In the genomic region with DNA sequence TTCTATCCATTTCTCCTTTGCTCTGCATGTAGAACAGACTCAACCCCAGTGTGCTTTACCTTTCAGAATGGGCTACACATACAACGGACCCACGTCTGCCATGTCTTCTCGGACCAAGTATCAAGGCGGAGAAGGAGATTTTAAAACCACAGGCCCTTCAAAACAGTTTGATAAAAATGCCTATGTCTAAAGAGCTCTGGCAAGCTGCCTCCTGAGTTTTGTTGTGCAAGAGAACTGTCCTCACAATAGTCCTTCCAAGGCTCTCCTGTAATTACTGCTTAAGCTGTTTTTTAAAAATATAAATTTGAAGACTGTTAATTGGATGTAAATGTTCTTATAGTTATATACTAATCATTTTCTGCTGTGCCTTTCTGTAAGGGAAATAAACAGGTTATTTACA, we compare ENCODE assay signal across 23 mouse cellular contexts. TPM values are rescaled to one million over a fixed set of nuclear protein-coding genes. Genes with fewer than 3 reads are reported as not detected.
DNase-seq lines count a peak whose midpoint lies in the region; ATAC-seq and TF ChIP-seq lines count a peak whose summit lies in the region.
"Had no signal": no experiment of that assay in that cellular context is flagged by ENCODE, and none has a peak within 500 bp of the region (broad histone marks: within the 10 kb centered on the region; RNA-seq: fewer than 3 reads in every experiment).

No protein-coding gene starts in this region.

- TF ChIP-seq POLR2A in heart, adult 2 months (IDR thresholded peaks at IDR 0.05; ENCODE audit: insufficient read depth, low read depth, low read length) = no peak

- H3K4me3 ChIP-seq in heart, adult 2 months = no peak overlapping the region
- H3K4me3 ChIP-seq in kidney, embryonic 16.5 days (ENCODE audit: low read length) = no peak overlapping the region
- H3K4me3 ChIP-seq: embryonic facial prominence, embryonic 10.5 days; embryonic facial prominence, embryonic 13.5 days; erythroblast, embryonic 14.5 days; forebrain, embryonic 12.5 days; forebrain, embryonic 15.5 days; hindbrain, embryonic 12.5 days; hindbrain, embryonic 15.5 days had no signal

- H3K4me2 ChIP-seq in kidney, embryonic 16.5 days (replicated peaks; ENCODE audit: low read depth, low read length) = no peak overlapping the region
- H3K4me2 ChIP-seq: embryonic facial prominence, embryonic 13.5 days; forebrain, embryonic 12.5 days; forebrain, embryonic 15.5 days; heart, embryonic 11.5 days; hindbrain, embryonic 12.5 days; hindbrain, embryonic 15.5 days had no signal

- 85% methylated on average over 4 of the region's 4 CpGs for WGBS in heart, adult 2 months
- 94% methylated on average over 4 of the region's 4 CpGs for WGBS in kidney, embryonic 16.5 days

- intact Hi-C loops in heart, adult 2 months (cut with DNase I) = no loop called here

- DNase-seq in adrenal gland, adult 2 months = peak; percentile 38
- DNase-seq in adrenal gland, adult 18-20 months (ENCODE audit: low spot score in 2 of 2) = no peak
- peak; percentile 23 for DNase-seq in heart, adult 11 months
- no peak for DNase-seq in heart, adult 2 months
- peak; percentile 45 for DNase-seq in lung, postnatal 14 days
- DNase-seq in lung, postnatal 25 days (ENCODE audit: low spot score) = no peak
- DNase-seq in adrenal gland, postnatal 36 days = peak; percentile 21 to 50
- DNase-seq: cerebellum, adult 11-12 months; cerebellum, adult 8-10 months; cerebellum, postnatal 10 days; cerebellum, postnatal 36 days; embryo, embryonic 11 days; gastrocnemius, postnatal 25 days had no signal

- TF ChIP-seq CTCF in heart, adult 2 months (IDR thresholded peaks at IDR 0.05) = no peak

- H3K4me1 ChIP-seq in heart, adult 2 months (ENCODE audit: control insufficient read depth, insufficient read depth, low read length) = no peaks in the 10 kb centered on the region
- peaks cover 9% of the 10 kb centered on the region; the same call in 1 of the 2 replicates for H3K4me1 ChIP-seq in kidney, embryonic 16.5 days (ENCODE audit: insufficient read depth, low read length)
- H3K4me1 ChIP-seq: embryonic facial prominence, embryonic 13.5 days; forebrain, embryonic 12.5 days; hindbrain, embryonic 12.5 days; hindbrain, embryonic 15.5 days had no signal

- H3K36me3 ChIP-seq in heart, adult 2 months (ENCODE audit: control insufficient read depth, insufficient read depth, low read length) = no peaks in the 10 kb centered on the region
- H3K36me3 ChIP-seq in kidney, embryonic 16.5 days (ENCODE audit: insufficient read depth, low read length) = peaks cover 9% of the 10 kb centered on the region

- ATAC-seq in kidney, embryonic 16.5 days (ENCODE audit: low FRiP score, low TSS enrichment) = no peak
- ATAC-seq: activated CD4-positive, CD25-positive, alpha-beta regulatory T cell, adult 4 months; forebrain, embryonic 15.5 days had no signal

- no peaks in the 10 kb centered on the region for H3K79me2 ChIP-seq in heart, adult 2 months (replicated peaks; ENCODE audit: control insufficient read depth, insufficient read depth, low read length)

- no peak overlapping the region for H3K9ac ChIP-seq in heart, adult 2 months (ENCODE audit: low read depth, low read length)
- no peak overlapping the region for H3K9ac ChIP-seq in kidney, embryonic 16.5 days (replicated peaks; ENCODE audit: low read length)
- H3K9ac ChIP-seq: embryonic facial prominence, embryonic 13.5 days; forebrain, embryonic 12.5 days; forebrain, embryonic 15.5 days; hindbrain, embryonic 12.5 days; hindbrain, embryonic 15.5 days had no signal

- H3K27ac ChIP-seq in heart, adult 2 months = no peak overlapping the region
- H3K27ac ChIP-seq in kidney, embryonic 16.5 days (ENCODE audit: low read length) = no peak overlapping the region
- H3K27ac ChIP-seq: embryonic facial prominence, embryonic 10.5 days; embryonic facial prominence, embryonic 13.5 days; forebrain, embryonic 12.5 days; forebrain, embryonic 15.5 days; hindbrain, embryonic 12.5 days; hindbrain, embryonic 15.5 days had no signal

- H3K27me3 ChIP-seq in heart, adult 2 months (ENCODE audit: control insufficient read depth, insufficient read depth, low read length) = no peaks in the 10 kb centered on the region
- H3K27me3 ChIP-seq in kidney, embryonic 16.5 days (ENCODE audit: insufficient read depth, low read length) = no peaks in the 10 kb centered on the region
- H3K27me3 ChIP-seq: embryonic facial prominence, embryonic 13.5 days; forebrain, embryonic 12.5 days; forebrain, embryonic 15.5 days; hindbrain, embryonic 12.5 days; hindbrain, embryonic 15.5 days had no signal

- no peak for TF ChIP-seq EP300 in heart, adult 2 months (IDR thresholded peaks at IDR 0.05; ENCODE audit: insufficient read depth, low read depth, low read length)

- no peaks in the 10 kb centered on the region for H3K9me3 ChIP-seq in kidney, embryonic 16.5 days (ENCODE audit: low read length)
- H3K9me3 ChIP-seq: embryonic facial prominence, embryonic 10.5 days; embryonic facial prominence, embryonic 13.5 days; forebrain, embryonic 12.5 days; forebrain, embryonic 15.5 days; hindbrain, embryonic 12.5 days; hindbrain, embryonic 15.5 days had no signal

RNA-seq across cellular contexts. Expression of a gene that starts 51.1 kb away (rescaled TPM):
- total RNA-seq in adrenal gland, adult 2 months (2021) = 10 to 100 TPM; 12.5 to 13.5 TPM
- 12.5 and 14.6 TPM in 2 replicates for polyA plus RNA-seq in adrenal gland, adult 2 months (2012; rRNA removed)
- 10 to 100 TPM; 11.6 to 12.3 TPM for total RNA-seq in adrenal gland, adult 18-20 months (2021)
- 1 to 10 TPM; 1.9 to 2.8 TPM for total RNA-seq in heart, adult 2 months (2021)
- 2.2 and 2.8 TPM in 2 replicates for polyA plus RNA-seq in heart, adult 2 months (2012; rRNA removed)
- 10 to 100 TPM; 10.5 to 11.5 TPM for total RNA-seq in adrenal gland, postnatal 36 days (2021)
- polyA plus RNA-seq in kidney, embryonic 16.5 days (2015; fragmentation: Nextera tagmentation; extraction: Ambion mirVana) = 15.8 and 18.6 TPM in 2 replicates

Comparison
In these comparisons a context has a peak if more than half of its experiments do, and no peak if none do; other contexts are left out.
1. DNase-seq: peak in adrenal gland, adult 2 months (single experiment), heart, adult 11 months (single experiment), lung, postnatal 14 days (single experiment) and adrenal gland, postnatal 36 days (2 of 2); none in adrenal gland, adult 18-20 months (0 of 2), heart, adult 2 months (0 of 2) and lung, postnatal 25 days (single experiment).